Mouse (Mus musculus): Measurements from ENCODE around the gene Ccdc57.
"Not testable (repeated sequence)": the region's sequence is repeated elsewhere in the genome, so short reads cannot be mapped to it uniquely, and the experiment has no call there.

Ccdc57 gene

DNA sequence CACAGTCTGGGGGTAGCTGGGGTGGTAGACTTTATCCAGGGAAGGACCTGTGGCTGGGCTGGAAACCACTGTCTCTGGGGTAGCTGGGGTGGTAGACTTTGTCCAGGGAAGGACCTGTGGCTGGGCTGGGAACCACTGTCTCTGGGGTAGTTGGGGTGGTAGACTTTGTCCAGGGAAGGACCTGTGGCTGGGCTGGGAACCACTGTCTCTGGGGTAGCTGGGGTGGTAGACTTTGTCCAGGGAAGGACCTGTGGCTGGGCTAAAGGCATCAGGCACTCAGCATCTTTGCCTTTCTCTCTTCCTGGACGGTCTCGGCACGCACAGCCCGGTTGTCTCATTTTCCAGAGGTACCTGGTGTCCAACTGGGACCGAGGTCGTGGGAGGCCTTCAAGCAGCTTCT lies 151.3 kb downstream of the Ccdc57 start:
- not testable (repeated sequence) for DNase-seq

DNA sequence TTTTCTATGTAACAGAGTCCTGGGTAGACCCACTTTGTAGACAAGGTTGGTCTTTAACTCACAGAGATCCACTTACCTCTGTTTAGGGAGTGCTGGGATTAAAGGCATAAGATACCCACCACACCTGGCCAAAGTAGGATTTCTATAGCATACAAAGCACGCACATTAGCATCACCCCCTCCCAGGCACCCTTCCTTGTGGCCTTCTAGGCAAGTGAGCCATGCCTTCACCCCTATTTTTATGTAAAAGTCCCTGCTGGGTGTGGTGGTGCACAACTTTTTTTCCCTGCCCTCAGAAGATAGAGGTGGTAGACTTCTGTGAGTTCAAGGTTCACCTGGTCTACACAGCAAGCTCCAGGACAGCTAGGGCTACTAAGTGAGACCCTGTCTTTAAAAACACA lies 152.8 kb downstream of the Ccdc57 start:
- DNase-seq = no peak

DNA sequence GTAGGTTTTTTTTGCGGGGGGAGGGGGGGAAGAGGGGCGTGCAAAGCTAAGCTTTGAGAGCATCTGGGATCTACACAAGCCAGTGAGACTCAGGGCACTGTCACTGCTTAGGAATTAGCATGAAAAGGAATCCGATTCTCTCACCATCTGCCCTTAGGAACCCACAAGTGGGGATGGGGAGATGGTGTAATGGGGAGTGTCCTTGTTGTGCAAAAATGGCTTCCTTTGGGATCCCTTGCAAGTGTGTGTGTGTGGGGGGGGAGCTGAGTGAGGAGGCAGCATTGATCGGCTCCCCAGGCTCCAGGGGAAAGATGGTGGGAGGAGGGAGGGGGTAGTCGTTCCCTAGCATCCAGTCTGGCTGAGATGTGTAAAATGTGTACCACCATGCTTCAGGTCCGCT lies 155.5 kb downstream of the Ccdc57 start:
- DNase-seq = no peak
